Mouse (Mus musculus) mesoderm, embryonic 11.5 days (tissue): Measurements from ENCODE around the gene Btd.

Source experiments
- DNase-seq: peaks from one replicate; pipeline ENCODE4 v3.0.0-alpha.2; 2012; ENCODE audit warnings: low read depth, low spot score

Btd gene

GRCm38 (mm10) chr14:31700376-31700775, 59.5 kb downstream of the Btd start:
- no peak for DNase-seq

GRCm38 (mm10) chr14:31709343-31709742, 68.5 kb downstream of the Btd start:
- no peak for DNase-seq

GRCm38 (mm10) chr14:31715669-31716068, 74.8 kb downstream of the Btd start:
- DNase-seq, result no peak

GRCm38 (mm10) chr14:31717360-31717759, 76.5 kb downstream of the Btd start:
- DNase-seq, result no peak
